Mouse (Mus musculus) left cerebral cortex, postnatal 25 days (tissue): ENCODE data around the gene Scamp2. TPM values are rescaled to one million over a fixed set of nuclear protein-coding genes. Genes with fewer than 3 reads are reported as not detected.
A peak's percentile ranks its signal among the peaks of the same experiment; 100 is the strongest.

ENCODE experiments used
- DNase-seq, 2 experiments: peaks; one replicate each; pipeline ENCODE4 v3.0.0; 2022; ENCODE audit warnings: low spot score in 2 of 2, mixed read lengths in 1 of 2
- intact Hi-C: fragments of 180-260 bp; cut with DNase I; formaldehyde crosslinking; loops from one replicate; pipeline ENCODE4 v1.15.1; 2025
- total RNA-seq, 2 experiments: library from RNA; stranded (reverse); gene quantifications; 2 replicates each; pipeline ENCODE4 v1.2.3; 2021

Gene Scamp2
- total RNA-seq, 2 experiments from 2014 or later, result 22.5 to 25.6 TPM

DNA sequence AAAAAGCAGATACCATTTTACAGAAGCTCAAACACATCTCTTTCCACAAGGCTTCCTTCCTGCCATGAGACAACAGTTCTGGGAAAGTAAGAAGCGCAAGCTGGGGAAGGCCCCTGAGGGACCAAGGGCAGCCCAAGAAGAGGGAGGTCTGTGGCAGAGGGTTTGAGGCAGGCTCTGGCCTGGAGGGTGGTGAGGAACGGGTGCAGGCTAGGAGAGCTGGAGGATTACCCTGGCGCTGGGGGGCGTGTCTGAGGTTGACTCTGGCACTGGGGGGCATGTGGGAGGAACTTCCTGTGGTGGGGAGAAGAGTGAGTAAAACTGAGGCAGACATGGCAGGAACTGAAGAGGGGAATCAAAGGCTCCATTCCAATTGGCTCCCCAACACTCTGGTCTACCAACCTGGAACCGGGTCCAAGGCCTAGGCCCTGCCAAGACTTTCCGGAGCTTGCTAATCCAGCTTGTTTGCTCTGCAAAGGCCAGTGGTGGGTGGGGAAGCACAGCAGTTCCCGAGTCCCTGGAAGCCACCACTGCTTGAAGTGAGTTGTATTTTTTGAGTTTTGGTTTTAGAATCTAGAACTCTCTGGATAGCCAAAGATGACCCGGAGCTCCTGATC lies 56.9 kb downstream of the Scamp2 start:
- no peak for DNase-seq
- intact Hi-C loops, result no loop called here

DNA sequence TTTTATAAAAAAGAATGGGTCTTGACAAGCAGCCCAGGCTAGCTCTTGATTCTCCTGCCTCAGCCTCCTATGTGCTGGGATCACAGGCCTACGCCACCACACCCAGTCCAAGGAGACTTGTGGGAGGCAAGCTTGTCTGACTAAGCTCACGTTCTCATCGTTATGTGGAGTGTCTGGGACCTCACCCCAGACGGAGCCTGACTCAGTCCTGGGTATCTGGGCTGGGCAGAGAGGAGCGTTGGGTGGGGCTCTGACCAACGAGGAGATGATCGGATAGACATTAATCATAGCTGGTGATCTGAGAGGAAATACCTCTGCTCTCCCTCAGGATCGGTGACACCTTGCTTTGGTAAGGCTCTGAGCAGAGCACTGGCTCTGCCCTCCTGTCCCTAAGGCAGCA lies 58.1 kb downstream of the Scamp2 start:
- no peak for DNase-seq
- intact Hi-C loops, result no loop called here

DNA sequence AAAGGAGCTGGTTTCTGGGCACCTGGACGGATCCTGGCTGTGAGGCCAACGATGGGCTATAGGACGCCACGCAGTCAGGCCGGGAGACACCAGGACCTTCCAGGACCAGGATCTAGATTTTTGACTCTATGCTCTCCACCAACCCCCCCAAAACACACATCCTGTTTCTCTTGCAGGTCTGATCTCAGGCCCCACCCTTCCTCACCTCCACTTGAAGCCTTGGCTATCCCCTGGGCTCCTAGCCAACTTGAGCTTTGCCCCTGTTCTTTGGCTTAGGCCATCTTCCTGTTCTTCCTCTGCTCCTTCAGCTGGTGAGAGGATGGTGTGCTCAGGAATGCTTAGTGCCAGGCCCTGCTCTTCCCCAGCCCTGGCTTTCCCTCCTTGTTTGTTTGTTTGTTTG lies 59.9 kb downstream of the Scamp2 start, which contains the start of gene Lman1l:
TSS of gene Lman1l (minus strand) at position 101 of the 400 bp plus-strand sequence.
- intact Hi-C loops, result no loop called here
- DNase-seq, result no peak

DNA sequence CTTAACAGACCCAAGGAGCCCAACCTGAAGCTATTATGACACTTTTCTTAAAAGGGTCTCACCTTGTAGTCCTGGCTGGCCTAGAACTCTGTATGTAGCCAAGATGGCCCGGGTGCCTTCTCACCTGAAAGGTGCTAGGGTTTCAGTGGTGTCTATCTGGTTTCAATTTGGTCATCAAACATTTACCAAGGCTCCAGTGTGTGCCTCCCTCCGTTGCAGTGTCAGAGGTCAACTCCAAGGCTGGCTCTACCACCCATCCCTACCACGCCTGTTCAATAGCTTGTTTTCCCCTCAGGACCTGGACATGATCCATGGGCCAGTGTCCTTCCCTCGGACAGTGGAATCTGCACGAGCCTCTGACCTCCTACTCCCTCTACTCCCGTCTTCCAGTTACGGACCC lies 63.6 kb downstream of the Scamp2 start:
- intact Hi-C loops, result no loop called here
- no peak for DNase-seq

DNA sequence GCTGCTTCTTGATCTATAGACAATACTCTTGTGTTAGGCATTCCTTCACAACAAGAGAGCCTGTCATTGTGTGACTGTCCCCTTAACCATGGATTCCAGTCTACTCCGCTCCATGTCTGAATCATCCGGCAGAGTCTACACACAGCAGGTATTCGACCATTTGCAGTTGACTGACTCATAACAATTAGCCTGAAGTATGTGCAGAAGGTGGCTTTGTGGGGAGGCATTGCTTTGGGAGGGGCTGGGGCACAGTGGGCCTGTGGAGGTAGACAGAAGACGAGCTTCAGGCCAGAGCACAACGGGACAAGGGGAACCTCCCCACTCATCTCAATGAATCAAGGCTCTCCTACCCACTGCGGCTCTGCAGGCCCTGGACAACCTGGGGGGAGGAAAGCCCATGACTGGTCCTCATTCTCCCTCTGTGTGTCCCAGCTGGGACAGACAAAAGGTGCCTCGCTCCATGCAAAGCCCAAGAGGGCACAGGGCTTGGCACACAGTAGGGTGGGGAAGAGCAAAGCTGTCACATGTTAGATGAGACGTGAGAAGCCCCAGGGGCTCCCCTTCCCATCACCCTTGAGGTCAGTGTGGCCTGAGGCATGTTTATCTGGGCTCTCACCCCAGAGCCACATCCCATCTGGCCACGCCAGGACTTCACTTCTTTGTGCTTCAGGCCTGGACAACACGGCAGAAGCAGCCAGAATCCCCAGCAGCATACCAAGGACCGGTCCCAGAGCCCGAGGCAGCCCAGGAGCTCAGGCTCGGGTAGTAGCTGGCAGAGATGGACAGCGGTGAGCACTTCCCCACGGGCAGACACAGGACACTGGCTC lies 65.1 kb downstream of the Scamp2 start:
- intact Hi-C loops, result no loop called here
- DNase-seq, result no peak

DNA sequence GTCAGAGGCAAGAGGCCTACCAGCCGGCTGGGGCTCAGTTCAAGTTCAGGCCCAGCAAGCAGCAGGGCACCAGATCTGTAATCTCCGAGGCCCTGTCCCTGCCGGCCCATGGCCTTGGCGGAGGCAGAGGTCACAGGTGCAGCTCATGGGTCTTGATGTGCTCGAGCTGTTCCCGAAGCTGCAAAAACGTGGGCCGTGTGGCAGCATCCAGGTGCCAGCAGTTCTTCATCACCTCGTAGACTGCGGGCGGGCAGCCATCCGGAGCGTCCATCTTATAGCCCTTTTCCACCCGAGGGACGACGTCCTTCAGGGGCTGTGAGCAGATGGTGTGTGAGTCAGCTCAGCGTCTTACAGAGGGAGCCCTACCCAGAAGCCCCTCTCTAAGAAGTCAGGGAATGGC lies 66.4 kb downstream of the Scamp2 start:
- intact Hi-C loops, result no loop called here
- no peak for DNase-seq

DNA sequence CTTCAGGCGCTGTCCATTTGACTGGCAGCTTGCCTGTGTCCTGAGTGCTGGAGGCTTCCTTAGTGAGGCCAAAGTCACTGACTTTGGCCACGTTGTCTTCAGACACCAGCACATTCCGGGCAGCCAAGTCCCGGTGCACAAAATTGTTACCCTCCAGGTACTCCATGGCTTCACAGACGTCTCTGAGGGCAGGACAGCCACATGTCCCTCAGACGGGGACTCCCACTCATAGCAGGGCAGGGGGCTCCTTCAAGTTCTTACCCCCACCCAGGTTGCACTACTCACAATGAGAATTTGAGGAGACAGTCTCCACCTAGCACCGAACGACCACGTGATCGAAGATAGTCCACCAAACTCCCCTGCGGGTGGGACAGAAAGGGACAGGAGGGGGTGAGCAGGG lies 67.1 kb downstream of the Scamp2 start:
- DNase-seq, result no peak
- intact Hi-C loops, result loop anchor here (2.0 kb wide), 1 partner anchor 17 kb away; no protein-coding TSS in a partner anchor

DNA sequence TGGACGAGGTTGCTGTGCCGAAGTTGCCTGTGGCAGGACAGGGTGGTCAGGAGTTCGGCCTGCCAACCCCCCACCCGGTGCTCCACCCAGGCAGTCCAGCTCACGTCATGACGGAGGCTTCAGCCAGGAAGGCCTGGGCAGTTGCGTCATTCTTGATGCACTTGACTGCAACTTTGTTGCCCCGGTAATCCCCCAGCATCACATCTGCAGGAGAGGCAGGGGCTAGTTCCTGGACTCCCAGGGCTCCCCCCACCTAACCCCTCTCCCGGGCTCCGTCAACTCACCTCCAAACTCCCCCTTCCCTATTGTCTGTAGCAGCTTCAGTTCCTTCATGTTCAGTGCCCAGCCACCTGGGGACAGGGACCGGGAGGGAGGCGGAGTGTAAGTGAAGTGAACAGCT lies 68.0 kb downstream of the Scamp2 start:
- intact Hi-C loops, result loop anchor here (1.0 to 2.0 kb wide), 2 partner anchors 16 to 27 kb away; no protein-coding TSS in a partner anchor
- DNase-seq, result no peak

DNA sequence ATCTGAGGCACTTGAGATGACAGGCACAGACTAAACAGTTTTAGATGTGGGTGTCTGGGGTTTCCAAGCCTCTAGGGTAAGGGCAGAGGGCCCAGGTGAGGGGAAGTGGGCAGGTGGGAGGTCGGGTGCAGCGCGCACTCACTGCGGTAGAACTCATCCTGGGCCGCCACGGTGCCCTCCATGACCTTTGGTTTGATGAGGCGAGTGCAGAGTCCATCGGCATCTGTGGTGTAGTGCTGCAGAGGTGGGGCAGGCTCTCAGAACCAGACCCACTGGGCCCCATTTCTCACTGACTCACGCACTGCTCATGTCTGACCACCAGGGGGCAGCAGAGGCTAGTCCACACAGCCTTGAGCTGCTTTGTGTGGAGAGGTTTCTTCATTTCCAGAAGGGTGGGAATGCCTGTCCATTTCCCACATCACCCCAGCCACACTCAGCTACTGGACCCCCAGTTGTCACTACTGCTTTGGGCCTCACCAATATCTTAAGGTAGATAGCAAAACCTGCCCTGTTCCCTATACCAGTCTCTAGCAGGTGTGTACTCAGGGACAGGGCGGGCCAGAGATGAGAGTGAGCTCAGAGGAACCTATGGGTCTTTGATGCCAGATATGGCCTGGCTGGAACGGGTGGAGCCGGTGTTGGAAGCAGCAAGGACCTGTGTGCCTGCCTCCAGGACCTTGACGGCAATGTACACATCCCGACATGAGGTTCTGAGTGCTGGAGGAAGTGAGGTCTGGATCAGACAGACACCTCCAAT lies 68.6 kb downstream of the Scamp2 start:
- intact Hi-C loops, result loop anchor here (1.0 to 2.0 kb wide), 2 partner anchors 16 to 26 kb away; no protein-coding TSS in a partner anchor
- peak; percentile 71 for DNase-seq

DNA sequence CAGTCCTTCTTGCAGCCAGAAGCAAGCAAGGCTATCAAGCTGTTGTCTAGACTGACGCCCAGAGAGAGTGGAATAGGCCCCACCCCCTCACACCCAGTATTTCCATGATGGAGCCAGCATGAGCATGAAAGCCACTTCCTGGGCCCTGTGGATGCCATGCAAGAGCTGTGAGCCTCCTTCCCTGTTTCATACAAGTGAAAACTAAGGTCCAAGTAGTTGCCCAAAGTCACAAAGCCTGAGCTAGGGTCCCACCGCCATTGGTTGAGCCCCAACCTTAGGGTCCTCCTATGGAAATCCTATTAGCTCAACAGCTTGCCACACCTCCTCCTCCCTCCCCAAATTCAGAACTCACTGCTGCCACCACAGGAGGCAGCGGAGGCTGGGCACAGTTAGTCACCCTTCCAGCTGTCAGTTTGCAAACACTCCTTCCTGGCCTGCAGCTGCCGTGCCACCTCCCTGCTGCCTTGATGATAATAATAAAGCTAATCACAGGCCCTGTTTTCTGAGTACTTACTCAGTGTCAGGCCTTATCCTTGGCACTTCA lies 72.8 kb downstream of the Scamp2 start:
- intact Hi-C loops, result no loop called here
- peak; percentile 43 to 69 for DNase-seq

DNA sequence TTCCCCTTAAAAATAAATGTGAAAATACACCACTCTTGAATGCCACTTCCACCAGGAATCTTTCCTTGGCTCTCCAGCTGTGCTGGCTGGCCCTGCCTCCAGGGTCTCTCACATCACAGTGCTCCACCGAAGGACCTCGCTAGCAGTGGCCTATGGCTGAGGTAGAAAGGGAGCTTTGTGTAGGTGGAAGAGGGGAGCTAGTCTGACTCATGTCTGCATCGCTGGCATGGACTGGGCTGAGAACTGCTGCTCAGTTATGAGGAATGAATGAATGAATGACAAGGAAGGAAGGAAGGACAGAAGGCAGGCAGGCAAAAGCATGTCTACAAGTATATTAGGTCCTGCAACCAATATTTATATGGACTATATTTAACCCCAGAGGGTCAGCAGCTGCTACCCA lies 76.5 kb downstream of the Scamp2 start:
- intact Hi-C loops, result no loop called here
- no peak for DNase-seq

DNA sequence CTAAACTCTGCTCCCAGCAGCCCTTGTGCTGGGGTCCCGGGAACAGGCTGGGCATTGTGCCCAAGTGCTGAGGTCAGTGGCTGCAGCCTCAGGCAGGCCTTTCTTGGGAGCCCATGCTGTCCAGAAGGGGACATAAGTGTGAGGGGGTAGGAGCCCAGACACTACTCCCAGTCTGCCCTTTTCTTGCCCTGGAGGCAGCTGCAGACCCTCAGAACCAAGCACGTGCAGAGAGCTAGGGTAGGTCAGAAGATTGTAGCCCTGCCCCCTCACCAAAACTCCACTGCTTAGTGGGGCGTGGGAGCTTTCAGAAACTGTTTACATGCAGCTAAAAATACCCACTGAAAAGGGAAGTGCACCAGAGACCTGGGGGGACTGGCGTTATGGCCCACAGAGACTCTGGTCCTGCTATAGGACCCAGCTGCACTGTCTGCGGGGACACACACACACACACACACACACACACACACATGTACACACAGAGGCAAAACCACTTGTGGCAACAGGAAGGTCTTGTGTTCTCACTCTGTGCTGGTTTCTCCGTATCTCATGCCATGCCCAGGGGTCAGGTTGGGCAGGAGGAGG lies 77.1 kb downstream of the Scamp2 start:
- DNase-seq, result peak; percentile 46 to 47
- intact Hi-C loops, result no loop called here

Other genes starting within 250 kb of the Scamp2 start
- gene Ppcdc, start 120.8 kb upstream of the Scamp2 start, total RNA-seq, result 10 to 100 TPM; 15.5 to 16.5 TPM
- 100 to 1,000 TPM; 403 to 415 TPM for gene Scamp5, start 92.9 kb upstream of the Scamp2 start, total RNA-seq
- gene Rpp25, start 56.9 kb upstream of the Scamp2 start, total RNA-seq, result 10 to 100 TPM; 15.6 to 16.1 TPM
- gene Cox5a, start 39.7 kb upstream of the Scamp2 start, total RNA-seq, result 100 to 1,000 TPM; 423 to 447 TPM
- 10 to 100 TPM; 20.6 to 23.5 TPM for gene Fam219b, start 23.4 kb upstream of the Scamp2 start, total RNA-seq
- gene Mpi, start 8.2 kb upstream of the Scamp2 start, total RNA-seq, result 10 to 100 TPM; 68.9 to 74.9 TPM
- gene Ulk3, start 28.5 kb downstream of the Scamp2 start, total RNA-seq, result 10 to 100 TPM; 25.5 to 34.4 TPM
- gene Cplx3, start 45.3 kb downstream of the Scamp2 start, total RNA-seq, result 10 to 100 TPM; 11.0 to 17.4 TPM
- not detected for gene Lman1l, start 59.8 kb downstream of the Scamp2 start, total RNA-seq
- 10 to 100 TPM; 35.8 to 37.8 TPM for gene Csk, start 92.7 kb downstream of the Scamp2 start, total RNA-seq
- gene Cyp1a2, start 122.8 kb downstream of the Scamp2 start, total RNA-seq, result not detected
- gene Cyp1a1, start 127.0 kb downstream of the Scamp2 start, total RNA-seq, result under 1 TPM in 1 of 2 experiments, not detected in 1; 0.14 TPM
- gene Edc3, start 147.6 kb downstream of the Scamp2 start, total RNA-seq, result 10 to 100 TPM; 12.9 to 13.5 TPM
- gene Clk3, start 204.9 kb downstream of the Scamp2 start, total RNA-seq, result 10 to 100 TPM; 75.3 to 76.6 TPM